Mouse (Mus musculus): ENCODE measurements at regions not wholly inside any gene's neighbourhood (a gene's known extent, or its start where the extent isn't known, plus 50 kb on each side); places are given as distances from the start of the nearest gene placed in this dataset.

GRCm38 (mm10) chr10:111743291-111743690 lies 229.2 kb upstream of the Krr1 start:
- ATAC-seq (replicated peaks), result no peak
- no peak overlapping the region for H3K27ac ChIP-seq (replicated peaks)
- no peaks in the 10 kb centered on the region for H3K36me3 ChIP-seq
- H3K4me3 ChIP-seq, result no peak overlapping the region
- H3K9ac ChIP-seq (replicated peaks), result no peak overlapping the region
- no peak overlapping the region for H3K4me2 ChIP-seq (replicated peaks)
- no peaks in the 10 kb centered on the region for H3K9me3 ChIP-seq
- no peaks in the 10 kb centered on the region for H3K27me3 ChIP-seq
- 66% methylated on average over 9 of the region's 9 CpGs for WGBS
- H3K4me1 ChIP-seq, result no peaks in the 10 kb centered on the region

GRCm38 (mm10) chr10:111745116-111745515 lies 227.3 kb upstream of the Krr1 start:
- H3K9me3 ChIP-seq, result no peaks in the 10 kb centered on the region
- 90% methylated on average over 3 of the region's 3 CpGs for WGBS
- ATAC-seq (replicated peaks), result no peak
- no peak overlapping the region for H3K4me2 ChIP-seq (replicated peaks)
- no peaks in the 10 kb centered on the region for H3K4me1 ChIP-seq
- no peak overlapping the region for H3K9ac ChIP-seq (replicated peaks)
- no peaks in the 10 kb centered on the region for H3K36me3 ChIP-seq
- H3K27ac ChIP-seq (replicated peaks), result no peak overlapping the region
- no peak overlapping the region for H3K4me3 ChIP-seq
- H3K27me3 ChIP-seq, result no peaks in the 10 kb centered on the region

- Histone ChIP-seq H3K4me3 (no peak overlapping the region), H3K9me3 (no peaks in the 10 kb centered on the region), H3K4me2 (replicated peaks) (no peak overlapping the region), H3K9ac (replicated peaks) (no peak overlapping the region), H3K27me3 (no peaks in the 10 kb centered on the region), H3K36me3 (no peaks in the 10 kb centered on the region), H3K27ac (replicated peaks) (no peak overlapping the region), H3K4me1 (no peaks in the 10 kb centered on the region)
- ATAC-seq (replicated peaks), result 0 out of 2 replicates have a peak, but pooled peaks have one; percentile 16
- 84% methylated on average over 12 of the region's 12 CpGs for WGBS
These were observed 226.2 kb upstream of the Krr1 start for GRCm38 (mm10) chr10:111746067-111746878.

GRCm38 (mm10) chr10:111746879-111747477 lies 225.5 kb upstream of the Krr1 start:
- WGBS, result 92% methylated on average over 6 of the region's 6 CpGs
- H3K9me3 ChIP-seq, result no peaks in the 10 kb centered on the region
- H3K4me2 ChIP-seq (replicated peaks), result no peak overlapping the region
- H3K4me1 ChIP-seq, result no peaks in the 10 kb centered on the region
- ATAC-seq (replicated peaks), result 0 out of 2 replicates have a peak, but pooled peaks have one; percentile 43
- H3K4me3 ChIP-seq, result no peak overlapping the region
- H3K9ac ChIP-seq (replicated peaks), result no peak overlapping the region
- no peak overlapping the region for H3K27ac ChIP-seq (replicated peaks)
- no peaks in the 10 kb centered on the region for H3K36me3 ChIP-seq
- no peaks in the 10 kb centered on the region for H3K27me3 ChIP-seq

GRCm38 (mm10) chr10:111748482-111748881 lies 224.0 kb upstream of the Krr1 start:
- no peak overlapping the region for H3K4me2 ChIP-seq (replicated peaks)
- no peak overlapping the region for H3K27ac ChIP-seq (replicated peaks)
- 23% methylated on average over 3 of the region's 3 CpGs for WGBS
- no peaks in the 10 kb centered on the region for H3K27me3 ChIP-seq
- H3K4me3 ChIP-seq, result no peak overlapping the region
- H3K9ac ChIP-seq (replicated peaks), result no peak overlapping the region
- no peaks in the 10 kb centered on the region for H3K36me3 ChIP-seq
- H3K4me1 ChIP-seq, result no peaks in the 10 kb centered on the region
- H3K9me3 ChIP-seq, result no peaks in the 10 kb centered on the region
- no peak for ATAC-seq (replicated peaks)

GRCm38 (mm10) chr10:111753646-111754045 lies 218.8 kb upstream of the Krr1 start:
- Histone ChIP-seq H3K27me3 (no peaks in the 10 kb centered on the region), H3K4me2 (replicated peaks) (no peak overlapping the region), H3K9me3 (no peaks in the 10 kb centered on the region), H3K4me1 (no peaks in the 10 kb centered on the region), H3K4me3 (no peak overlapping the region), H3K27ac (replicated peaks) (no peak overlapping the region), H3K36me3 (no peaks in the 10 kb centered on the region), H3K9ac (replicated peaks) (no peak overlapping the region)
- 94% methylated on average over 2 of the region's 2 CpGs for WGBS
- no peak for ATAC-seq (replicated peaks)

GRCm38 (mm10) chr10:111755964-111756363 lies 216.5 kb upstream of the Krr1 start:
- Histone ChIP-seq H3K27me3 (no peaks in the 10 kb centered on the region), H3K4me1 (no peaks in the 10 kb centered on the region), H3K27ac (replicated peaks) (no peak overlapping the region), H3K4me3 (no peak overlapping the region), H3K9me3 (no peaks in the 10 kb centered on the region), H3K9ac (replicated peaks) (no peak overlapping the region), H3K4me2 (replicated peaks) (no peak overlapping the region), H3K36me3 (no peaks in the 10 kb centered on the region)
- WGBS, result 83% methylated on average over 1 of the region's 1 CpGs
- ATAC-seq (replicated peaks), result no peak

- H3K9ac ChIP-seq (replicated peaks), result no peak overlapping the region
- no peaks in the 10 kb centered on the region for H3K4me1 ChIP-seq
- 92% methylated on average over 5 of the region's 5 CpGs for WGBS
- H3K4me3 ChIP-seq, result no peak overlapping the region
- H3K27me3 ChIP-seq, result no peaks in the 10 kb centered on the region
- H3K4me2 ChIP-seq (replicated peaks), result no peak overlapping the region
- no peaks in the 10 kb centered on the region for H3K36me3 ChIP-seq
- ATAC-seq (replicated peaks), result no peak
- no peaks in the 10 kb centered on the region for H3K9me3 ChIP-seq
- no peak overlapping the region for H3K27ac ChIP-seq (replicated peaks)
These were observed 215.9 kb upstream of the Krr1 start for GRCm38 (mm10) chr10:111756528-111756927.

- no peak overlapping the region for H3K4me2 ChIP-seq (replicated peaks)
- H3K9me3 ChIP-seq, result no peaks in the 10 kb centered on the region
- H3K9ac ChIP-seq (replicated peaks), result no peak overlapping the region
- H3K4me3 ChIP-seq, result no peak overlapping the region
- H3K27ac ChIP-seq (replicated peaks), result no peak overlapping the region
- H3K36me3 ChIP-seq, result no peaks in the 10 kb centered on the region
- WGBS, result 81% methylated on average over 7 of the region's 7 CpGs
- no peak for ATAC-seq (replicated peaks)
- no peaks in the 10 kb centered on the region for H3K4me1 ChIP-seq
- H3K27me3 ChIP-seq, result no peaks in the 10 kb centered on the region
These were observed 214.8 kb upstream of the Krr1 start for GRCm38 (mm10) chr10:111757689-111758088.

- 78% methylated on average over 3 of the region's 3 CpGs for WGBS
- no peak overlapping the region for H3K27ac ChIP-seq (replicated peaks)
- ATAC-seq (replicated peaks), result no peak
These were observed 213.0 kb upstream of the Krr1 start for GRCm38 (mm10) chr10:111759505-111759904.

GRCm38 (mm10) chr10:111762751-111763528 lies 209.5 kb upstream of the Krr1 start:
- ATAC-seq (replicated peaks), result peak; percentile 70; the same call in 1 of the 2 replicates
- Histone ChIP-seq H3K9me3 (no peaks in the 10 kb centered on the region), H3K27ac (replicated peaks) (no peak overlapping the region), H3K4me3 (no peak overlapping the region), H3K36me3 (no peaks in the 10 kb centered on the region), H3K4me2 (replicated peaks) (no peak overlapping the region), H3K27me3 (no peaks in the 10 kb centered on the region), H3K9ac (replicated peaks) (no peak overlapping the region), H3K4me1 (no peaks in the 10 kb centered on the region)
- 72% methylated on average over 8 of the region's 8 CpGs for WGBS

More at GRCm38 (mm10) chr10:111759505-111759904, 213.0 kb upstream of the Krr1 start:
- Histone ChIP-seq H3K36me3 (no peaks in the 10 kb centered on the region), H3K9me3 (no peaks in the 10 kb centered on the region), H3K27me3 (no peaks in the 10 kb centered on the region), H3K4me1 (no peaks in the 10 kb centered on the region), H3K4me2 (replicated peaks) (no peak overlapping the region), H3K9ac (replicated peaks) (no peak overlapping the region), H3K4me3 (no peak overlapping the region)

Data from forebrain, embryonic 15.5 days (tissue).